Mouse (Mus musculus) forebrain, embryonic 13.5 days (tissue): Measurements from ENCODE around the gene Ccr8. TPM values are rescaled to one million over a fixed set of nuclear protein-coding genes. Genes with fewer than 3 reads are reported as not detected.
A peak's percentile ranks its signal among the peaks of the same experiment; 100 is the strongest.
"Not testable (repeated sequence)": the region's sequence is repeated elsewhere in the genome, so short reads cannot be mapped to it uniquely, and the experiment has no call there.

ENCODE experiments used
- ATAC-seq: fragments of 200-750 bp; cut with Nextera tagmentation; 2 replicates; pipeline ENCODE4 v1.8.0; 2017
- H3K27ac ChIP-seq: fragments of 300-500 bp; sonication (generic); 2 replicates; pipeline ENCODE4 v1.5.1; 2015; ENCODE audit warnings: inconsistent platforms, mild to moderate bottlenecking, moderate library complexity
- H3K27me3 ChIP-seq: fragments of 300-500 bp; sonication (generic); 2 replicates; pipeline ENCODE4 v1.6.1; 2015; ENCODE audit warnings: mild to moderate bottlenecking, inconsistent platforms
- H3K36me3 ChIP-seq: fragments of 300-500 bp; sonication (generic); 2 replicates; pipeline ENCODE4 v1.6.1; 2015; ENCODE audit warnings: mild to moderate bottlenecking, inconsistent platforms; ENCODE audit not compliant: poor library complexity, severe bottlenecking
- H3K4me1 ChIP-seq: fragments of 300-500 bp; sonication (generic); 2 replicates; pipeline ENCODE4 v1.6.1; 2015; ENCODE audit warnings: inconsistent platforms
- H3K4me2 ChIP-seq: fragments of 300-500 bp; sonication (generic); 2 replicates; pipeline ENCODE4 v1.6.1; 2015; ENCODE audit warnings: inconsistent platforms, mild to moderate bottlenecking, moderate library complexity
- H3K4me3 ChIP-seq: fragments of 300-500 bp; sonication (generic); 2 replicates; pipeline ENCODE4 v1.5.1; 2015; ENCODE audit warnings: mild to moderate bottlenecking, inconsistent platforms
- H3K9ac ChIP-seq: fragments of 300-500 bp; sonication (generic); 2 replicates; pipeline ENCODE4 v1.6.1; 2015; ENCODE audit warnings: mild to moderate bottlenecking, inconsistent platforms
- H3K9me3 ChIP-seq: fragments of 300-500 bp; sonication (generic); replicated peaks from 2 replicates; pipeline ENCODE4 v1.6.1; 2016; ENCODE audit warnings: inconsistent platforms
- WGBS: fragments of 180-500 bp; shearing (Covaris S2); methylation state at CpG from one replicate; pipeline ENCODE4 v1.1.7; 2015; 5-methylcytosine and 5-hydroxymethylcytosine counted together
- polyA plus RNA-seq: library from polyadenylated mRNA; unstranded; fragments of >200 nt; fragmentation: Nextera tagmentation; extraction: Ambion mirVana; gene quantifications from 2 replicates; pipeline ENCODE4 v1.2.1, GENCODE M21; 2015

Ccr8 gene
- polyA plus RNA-seq, 1 experiment from 2014 or later: not detected

- H3K4me3 ChIP-seq: no peak overlapping the region
- no peaks in the 10 kb centered on the region for H3K4me1 ChIP-seq
- no peak overlapping the region for H3K4me2 ChIP-seq
- no peaks in the 10 kb centered on the region for H3K9me3 ChIP-seq
- H3K27me3 ChIP-seq: no peaks in the 10 kb centered on the region
- H3K36me3 ChIP-seq: no peaks in the 10 kb centered on the region
- no peak overlapping the region for H3K27ac ChIP-seq
- no peak for ATAC-seq
- no peak overlapping the region for H3K9ac ChIP-seq
- WGBS: 81% methylated on average over 7 of the region's 7 CpGs
These were observed 4.0 kb downstream of the Ccr8 start for GRCm38 (mm10) chr9:120095886-120096285.

GRCm38 (mm10) chr9:120098682-120099081 lies 6.8 kb downstream of the Ccr8 start:
- H3K4me2 ChIP-seq: no peak overlapping the region
- H3K27me3 ChIP-seq: no peaks in the 10 kb centered on the region
- 26% methylated on average over 7 of the region's 7 CpGs for WGBS
- no peak overlapping the region for H3K27ac ChIP-seq
- 0 out of 2 replicates have a peak, but pooled peaks have one; percentile 33 for ATAC-seq
- H3K4me1 ChIP-seq: no peaks in the 10 kb centered on the region
- H3K9me3 ChIP-seq: no peaks in the 10 kb centered on the region; the same call in 1 of the 2 replicates
- H3K36me3 ChIP-seq: no peaks in the 10 kb centered on the region
- no peak overlapping the region for H3K9ac ChIP-seq
- no peak overlapping the region for H3K4me3 ChIP-seq

DNA sequence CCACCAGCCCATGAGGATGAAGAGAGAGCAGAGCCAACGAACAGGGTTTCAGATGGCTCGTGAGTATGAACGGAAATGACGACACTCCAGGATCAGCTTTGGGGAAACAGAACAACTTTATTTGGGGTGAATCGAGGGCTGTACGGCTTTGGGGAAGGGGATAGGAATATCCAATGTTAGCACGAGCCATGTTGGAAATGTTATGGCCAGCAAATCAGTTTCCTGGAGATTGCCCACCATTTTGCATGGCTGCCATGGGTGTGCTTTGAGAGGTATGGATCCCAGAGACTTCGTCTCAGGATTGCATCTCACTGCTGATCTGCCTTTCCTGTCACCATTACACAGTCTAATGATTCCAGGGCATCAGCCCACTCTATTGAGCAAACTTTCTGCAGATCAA lies 7.4 kb downstream of the Ccr8 start:
- Histone ChIP-seq H3K36me3 (no peaks in the 10 kb centered on the region), H3K27me3 (no peaks in the 10 kb centered on the region), H3K27ac (no peak overlapping the region), H3K9ac (no peak overlapping the region), H3K4me2 (no peak overlapping the region), H3K4me1 (no peaks in the 10 kb centered on the region), H3K9me3 (peaks cover 5% of the 10 kb centered on the region; the same call in 1 of the 2 replicates), H3K4me3 (no peak overlapping the region)
- no peak for ATAC-seq
- 91% methylated on average over 8 of the region's 8 CpGs for WGBS

DNA sequence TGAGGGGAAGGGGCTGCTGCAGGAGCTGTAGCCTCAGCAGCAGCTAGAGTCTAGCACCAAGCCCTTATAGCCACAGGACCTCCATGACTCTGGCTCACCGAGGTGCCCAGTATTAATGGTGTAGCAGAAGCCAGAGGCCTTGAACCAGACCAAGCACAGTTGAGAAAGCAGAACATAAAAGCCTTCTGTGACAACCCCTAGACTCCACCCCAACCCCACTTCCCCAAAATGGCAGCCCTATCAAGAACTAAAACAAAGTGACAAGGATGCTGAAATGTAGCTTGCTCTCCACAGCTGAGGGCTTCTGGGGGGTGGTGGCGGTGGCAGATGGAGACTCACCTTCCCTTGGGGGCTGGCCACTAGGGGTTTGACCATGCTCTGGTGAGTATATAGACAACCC lies 9.3 kb downstream of the Ccr8 start:
- Histone ChIP-seq H3K27ac (no peak overlapping the region), H3K27me3 (no peaks in the 10 kb centered on the region), H3K9me3 (peaks cover 5% of the 10 kb centered on the region; the same call in 1 of the 2 replicates), H3K4me2 (no peak overlapping the region), H3K4me1 (no peaks in the 10 kb centered on the region), H3K36me3 (no peaks in the 10 kb centered on the region), H3K9ac (no peak overlapping the region), H3K4me3 (no peak overlapping the region)
- ATAC-seq: no peak
- WGBS: 95% methylated on average over 2 of the region's 2 CpGs

DNA sequence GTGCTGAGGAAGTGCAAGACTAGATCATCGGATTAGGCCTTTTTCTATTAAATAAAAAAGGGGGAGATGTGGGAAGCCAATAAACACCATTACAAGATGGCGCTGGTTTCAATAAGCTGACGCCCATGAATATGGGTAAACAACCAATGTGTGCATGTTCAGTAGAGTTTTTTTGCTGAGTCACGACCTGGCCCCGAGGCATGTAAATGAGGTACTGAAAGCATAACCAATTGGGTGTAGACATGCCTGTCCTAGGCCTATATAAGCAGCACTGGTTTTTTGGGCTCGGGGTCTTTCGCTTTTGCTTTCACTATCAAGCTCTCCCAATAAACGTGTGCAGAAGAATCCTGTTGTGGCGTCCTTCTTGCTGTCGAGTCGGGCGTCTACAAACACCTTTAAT lies 17.0 kb downstream of the Ccr8 start:
- H3K4me3 ChIP-seq, H3K4me1 ChIP-seq, H3K9ac ChIP-seq, H3K36me3 ChIP-seq, H3K9me3 ChIP-seq, H3K27me3 ChIP-seq, ATAC-seq, H3K27ac ChIP-seq, H3K4me2 ChIP-seq: not testable (repeated sequence)
- WGBS: 94% methylated on average over 12 of the region's 12 CpGs

DNA sequence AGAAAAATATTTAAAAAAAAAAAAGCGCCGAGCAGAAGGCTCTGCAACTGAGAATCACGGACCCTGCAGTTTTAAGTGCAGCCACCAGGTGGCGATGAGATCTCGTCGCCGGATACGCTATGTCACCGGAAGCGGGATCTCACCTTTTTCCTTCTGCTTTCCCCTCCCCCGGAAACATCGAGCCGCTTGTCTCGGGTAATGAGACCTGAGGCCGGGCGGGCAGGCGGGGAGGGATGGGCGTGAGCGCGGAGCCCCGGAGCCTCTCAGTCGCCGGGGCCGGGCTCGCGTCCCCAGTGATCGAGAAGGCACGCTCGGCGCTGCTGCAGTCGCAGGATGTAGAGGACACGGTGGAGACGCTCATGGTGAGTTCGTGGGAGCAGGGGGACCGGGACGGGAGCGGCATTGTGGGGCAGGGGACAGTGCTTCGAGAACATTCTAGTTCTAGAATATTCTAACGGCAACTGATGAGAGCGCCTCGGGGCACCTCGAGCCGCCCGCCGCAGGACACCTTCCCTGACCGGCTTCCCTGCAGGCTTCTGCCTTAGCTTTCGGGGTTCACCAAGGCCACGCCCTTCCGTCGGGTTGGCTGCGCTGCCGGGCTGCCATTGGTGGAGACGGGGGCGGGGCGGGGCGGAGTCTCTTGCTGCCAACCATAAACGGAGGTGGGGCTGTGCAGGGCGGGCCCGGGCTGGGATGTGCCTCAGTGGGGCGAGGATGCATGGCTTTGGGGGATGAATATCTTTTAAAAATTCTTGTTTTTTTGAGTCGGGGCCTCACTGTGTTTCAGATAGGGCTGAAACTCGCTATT lies 18.5 kb downstream of the Ccr8 start, which contains the start of gene Slc25a38:
TSS of gene Slc25a38 (plus strand) at position 164 of the 808 bp plus-strand sequence.
- Histone ChIP-seq H3K4me2 (peak within 1 kb of the TSS; percentile 66), H3K9me3 (no peaks in the 10 kb centered on the region), H3K36me3 (no peaks in the 10 kb centered on the region), H3K4me3 (peak within 1 kb of the TSS; percentile 78), H3K4me1 (peaks cover 7% of the 10 kb centered on the region), H3K27ac (peak within 1 kb of the TSS; percentile 94), H3K27me3 (no peaks in the 10 kb centered on the region), H3K9ac (peak within 1 kb of the TSS; percentile 78)
- ATAC-seq: peak; percentile 99
- 1% methylated on average over 62 of the region's 62 CpGs for WGBS

DNA sequence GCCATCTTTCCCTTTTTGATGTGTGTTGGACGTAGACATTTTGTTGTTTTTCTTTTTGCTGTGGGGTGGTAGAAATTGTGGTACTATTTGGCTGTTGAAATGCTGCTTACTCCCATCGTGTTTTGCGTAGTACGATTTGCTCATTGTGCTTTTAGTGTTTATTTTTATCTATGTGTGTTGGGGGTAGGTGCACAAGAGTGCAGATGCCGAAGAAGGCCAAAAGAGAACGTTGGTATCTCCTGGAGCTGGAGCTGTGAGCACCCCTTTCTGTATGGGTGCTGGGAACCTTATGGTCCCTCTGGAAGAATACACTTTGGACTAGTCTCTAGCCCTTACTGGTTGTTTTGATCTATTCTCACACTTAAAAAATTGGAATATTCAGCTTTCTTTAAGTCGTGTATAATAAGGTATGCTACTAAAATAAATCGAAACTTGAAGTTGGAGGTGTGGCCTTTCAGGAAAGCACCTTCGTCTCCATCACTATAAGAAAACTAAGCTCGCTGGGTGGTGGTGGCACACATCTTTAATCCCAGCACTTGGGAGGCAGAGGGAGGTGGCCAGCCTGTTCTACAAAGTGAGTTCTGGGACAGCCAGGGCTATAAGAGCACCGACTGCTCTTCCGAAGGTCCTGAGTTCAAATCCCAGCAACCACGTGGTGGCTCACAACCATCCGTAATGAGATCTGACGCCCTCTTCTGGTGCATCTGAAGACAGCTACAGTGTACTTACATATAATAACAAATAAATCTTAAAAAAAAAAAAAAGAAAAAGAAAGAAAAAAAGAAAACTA lies 19.4 kb downstream of the Ccr8 start:
- Histone ChIP-seq H3K9ac (peak overlapping the region; percentile 17; the same call in 1 of the 2 replicates), H3K4me2 (peak overlapping the region; percentile 66), H3K9me3 (no peaks in the 10 kb centered on the region), H3K27me3 (no peaks in the 10 kb centered on the region), H3K4me1 (peaks cover 7% of the 10 kb centered on the region), H3K27ac (peak overlapping the region; percentile 94; the same call in 1 of the 2 replicates), H3K36me3 (no peaks in the 10 kb centered on the region), H3K4me3 (peak overlapping the region; percentile 78)
- no peak for ATAC-seq
- WGBS: 83% methylated on average over 15 of the region's 15 CpGs

DNA sequence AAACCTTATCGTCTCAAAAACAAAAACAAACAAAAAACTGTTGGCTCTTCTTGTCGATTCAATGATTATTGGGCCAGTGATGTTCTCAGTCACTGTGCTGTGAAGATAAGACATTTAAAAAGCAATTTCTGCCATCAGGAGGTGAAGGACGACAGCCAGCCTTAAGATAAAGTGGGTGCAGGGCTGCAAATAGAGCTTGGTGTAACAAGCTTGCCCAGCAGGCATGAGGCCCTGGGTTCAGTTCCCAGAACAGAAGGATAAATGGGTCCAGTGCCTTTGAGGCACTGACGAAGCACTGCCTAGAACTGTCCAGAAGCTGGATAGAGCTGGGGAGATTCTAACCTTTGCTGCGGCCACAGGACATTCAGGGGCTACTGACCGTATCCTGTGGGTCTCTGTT lies 20.6 kb downstream of the Ccr8 start:
- no peak overlapping the region for H3K9ac ChIP-seq
- H3K4me2 ChIP-seq: no peak overlapping the region
- no peak overlapping the region for H3K27ac ChIP-seq
- no peaks in the 10 kb centered on the region for H3K27me3 ChIP-seq
- H3K36me3 ChIP-seq: peaks cover 3% of the 10 kb centered on the region
- peaks cover 7% of the 10 kb centered on the region for H3K4me1 ChIP-seq
- no peaks in the 10 kb centered on the region for H3K9me3 ChIP-seq
- ATAC-seq: no peak
- H3K4me3 ChIP-seq: no peak overlapping the region
- WGBS: 89% methylated on average over 6 of the region's 6 CpGs

- ATAC-seq: no peak
- H3K9me3 ChIP-seq: no peaks in the 10 kb centered on the region
- peaks cover 7% of the 10 kb centered on the region for H3K4me1 ChIP-seq
- no peak overlapping the region for H3K4me3 ChIP-seq
- H3K27ac ChIP-seq: no peak overlapping the region
- WGBS: 92% methylated on average over 7 of the region's 7 CpGs
- peaks cover 13% of the 10 kb centered on the region for H3K36me3 ChIP-seq
- no peak overlapping the region for H3K9ac ChIP-seq
- H3K27me3 ChIP-seq: no peaks in the 10 kb centered on the region
- no peak overlapping the region for H3K4me2 ChIP-seq
These were observed 21.5 kb downstream of the Ccr8 start for GRCm38 (mm10) chr9:120113456-120113855.

DNA sequence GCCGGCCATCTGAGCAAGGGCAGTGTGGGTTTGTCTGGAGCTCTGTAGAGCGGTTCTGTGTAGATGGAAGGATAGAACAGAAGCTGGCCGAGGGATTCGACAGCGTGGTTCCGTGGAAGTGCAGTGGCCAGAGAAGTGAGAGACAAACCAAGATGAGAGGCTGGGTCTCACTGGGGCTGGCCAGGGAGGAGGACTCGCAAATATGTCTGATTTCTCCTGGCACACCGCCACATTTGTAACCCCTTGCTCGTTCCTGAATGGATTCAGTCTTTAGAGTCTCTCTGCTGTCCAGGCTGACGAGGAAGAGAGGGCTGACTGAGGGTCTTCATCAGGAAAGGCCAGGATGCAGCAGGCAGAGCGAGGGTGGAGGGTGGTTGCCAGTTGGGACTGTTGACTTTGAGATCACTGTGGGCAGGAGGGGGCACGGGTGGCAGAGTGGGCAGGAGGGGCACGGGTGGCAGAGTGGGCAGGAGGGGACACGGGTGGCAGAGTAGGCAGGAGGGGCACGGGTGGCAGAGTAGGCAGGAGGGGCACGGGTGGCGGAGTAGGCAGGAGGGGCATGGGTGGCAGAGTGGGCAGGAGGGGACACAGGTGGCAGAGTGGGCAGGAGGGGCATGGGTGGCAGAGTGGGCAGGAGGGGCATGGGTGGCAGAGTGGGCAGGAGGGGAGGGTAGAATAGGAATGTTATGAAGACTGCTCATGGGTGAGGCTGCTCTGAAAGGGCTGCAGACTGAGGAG lies 22.3 kb downstream of the Ccr8 start:
- no peak overlapping the region for H3K4me2 ChIP-seq
- 88% methylated on average over 17 of the region's 17 CpGs for WGBS

GRCm38 (mm10) chr9:120114789-120115151 lies 22.9 kb downstream of the Ccr8 start:
- Histone ChIP-seq H3K36me3 (peaks cover 24% of the 10 kb centered on the region), H3K4me3 (no peak overlapping the region), H3K27me3 (no peaks in the 10 kb centered on the region), H3K4me2 (no peak overlapping the region), H3K9ac (no peak overlapping the region), H3K27ac (no peak overlapping the region), H3K9me3 (no peaks in the 10 kb centered on the region), H3K4me1 (peaks cover 7% of the 10 kb centered on the region)
- no peak for ATAC-seq
- WGBS: 87% methylated on average over 2 of the region's 2 CpGs

More for the DNA sequence above, 22.3 kb downstream of the Ccr8 start:
- no peaks in the 10 kb centered on the region for H3K27me3 ChIP-seq
- peaks cover 7% of the 10 kb centered on the region for H3K4me1 ChIP-seq
- ATAC-seq: no peak
- H3K9ac ChIP-seq: no peak overlapping the region
- H3K4me3 ChIP-seq: no peak overlapping the region
- no peak overlapping the region for H3K27ac ChIP-seq
- H3K9me3 ChIP-seq: no peaks in the 10 kb centered on the region
- H3K36me3 ChIP-seq: peaks cover 19% of the 10 kb centered on the region

GRCm38 (mm10) chr9:120115580-120115979 lies 23.7 kb downstream of the Ccr8 start:
- H3K4me1 ChIP-seq: peaks cover 7% of the 10 kb centered on the region
- no peak overlapping the region for H3K9ac ChIP-seq
- H3K36me3 ChIP-seq: peaks cover 32% of the 10 kb centered on the region
- H3K27ac ChIP-seq: no peak overlapping the region
- no peaks in the 10 kb centered on the region for H3K9me3 ChIP-seq
- H3K4me3 ChIP-seq: no peak overlapping the region
- ATAC-seq: no peak
- 76% methylated on average over 5 of the region's 5 CpGs for WGBS
- H3K4me2 ChIP-seq: no peak overlapping the region
- H3K27me3 ChIP-seq: no peaks in the 10 kb centered on the region
